Mouse (Mus musculus) layer of hippocampus, postnatal 14 days (tissue): ENCODE data around the gene Il1rl1. TPM values are rescaled to one million over a fixed set of nuclear protein-coding genes. Genes with fewer than 3 reads are reported as not detected.

ENCODE experiments used
- total RNA-seq, 2 experiments: library from RNA; stranded (reverse); gene quantifications; 2 replicates each; pipeline ENCODE4 v1.2.3; 2021

The Il1rl1 gene
- total RNA-seq, 2 experiments from 2014 or later: 0.17 to 0.48 TPM

Other genes starting within 250 kb of the Il1rl1 start
- gene Il1r1, start 204.5 kb upstream of the Il1rl1 start, total RNA-seq: 1 to 10 TPM; 5.3 to 5.8 TPM
- under 1 TPM; 0.55 to 0.99 TPM for gene Il1rl2, start 105.0 kb upstream of the Il1rl1 start, total RNA-seq
- gene Il18r1, start 36.0 kb downstream of the Il1rl1 start, total RNA-seq: not detected
- gene Il18rap, start 85.8 kb downstream of the Il1rl1 start, total RNA-seq: under 1 TPM; 0.07 to 0.09 TPM
- gene Slc9a4, start 150.5 kb downstream of the Il1rl1 start, total RNA-seq: 10 to 100 TPM; 15.8 to 18.1 TPM